Mouse (Mus musculus): ENCODE data around the gene Stat6.

Stat6 gene

DNA sequence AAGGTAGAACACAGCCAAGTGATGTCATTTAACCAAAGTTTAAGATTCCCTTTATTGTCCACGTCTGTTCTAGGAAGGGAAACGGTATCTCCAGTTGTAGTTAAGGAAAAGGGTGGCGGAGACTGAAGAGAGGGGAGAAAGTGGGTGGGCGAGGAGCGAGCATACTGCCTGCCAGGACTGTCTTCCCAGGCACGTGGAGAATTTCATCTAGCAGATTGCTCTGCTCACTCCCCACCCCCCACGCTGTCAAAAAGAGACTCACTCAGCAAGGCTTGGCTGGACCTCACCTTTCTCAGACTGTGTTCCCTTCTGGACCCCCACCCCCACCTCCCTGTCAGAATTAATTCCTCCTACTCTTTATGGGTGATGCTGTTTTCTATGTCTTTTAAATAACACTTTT is 26.4 kb downstream of the Stat6 start:
- no peak for DNase-seq (ENCODE audit: extremely low spot score, low read depth, low spot score)

DNA sequence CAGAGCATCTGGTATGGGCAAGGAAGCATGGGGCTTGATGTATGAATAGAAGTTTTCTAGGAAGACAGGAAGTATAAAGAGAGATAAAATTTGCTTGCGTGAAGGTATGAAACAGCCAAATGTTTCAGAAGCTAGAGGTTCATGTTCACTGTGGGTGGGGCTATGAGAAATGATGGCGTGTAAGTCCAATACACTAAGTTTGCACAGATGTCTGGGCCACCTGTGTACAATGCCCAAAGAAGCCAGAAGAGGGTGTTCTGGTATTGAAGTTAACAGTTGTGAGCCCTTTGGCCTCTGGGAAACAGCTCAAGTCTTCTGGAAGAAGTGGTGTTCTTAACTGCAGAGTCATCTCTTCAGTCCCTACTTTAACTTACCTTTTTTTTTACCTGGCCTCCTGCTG is 27.4 kb downstream of the Stat6 start:
- no peak for DNase-seq (ENCODE audit: extremely low spot score, low read depth, low spot score)

DNA sequence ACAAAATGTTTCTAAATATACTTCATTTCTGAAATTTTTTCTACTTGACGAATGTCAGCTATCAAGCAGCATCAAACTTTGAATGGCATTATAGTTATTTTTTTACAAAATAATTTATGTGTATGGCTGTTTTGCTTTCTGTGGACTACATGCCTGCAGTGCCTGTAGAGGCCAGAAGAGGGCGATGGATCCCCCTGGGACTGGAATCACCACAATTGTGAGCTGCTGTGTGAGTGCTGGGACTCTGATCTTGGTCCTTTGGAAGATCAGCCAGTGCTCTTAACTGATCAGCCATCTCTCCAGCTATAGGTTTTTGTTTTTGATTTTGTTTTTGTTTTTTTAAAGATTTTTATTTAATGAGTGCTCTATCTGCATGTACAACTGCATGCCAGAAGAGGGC is 28.5 kb downstream of the Stat6 start:
- DNase-seq (ENCODE audit: extremely low spot score, low read depth, low spot score), result no peak

DNA sequence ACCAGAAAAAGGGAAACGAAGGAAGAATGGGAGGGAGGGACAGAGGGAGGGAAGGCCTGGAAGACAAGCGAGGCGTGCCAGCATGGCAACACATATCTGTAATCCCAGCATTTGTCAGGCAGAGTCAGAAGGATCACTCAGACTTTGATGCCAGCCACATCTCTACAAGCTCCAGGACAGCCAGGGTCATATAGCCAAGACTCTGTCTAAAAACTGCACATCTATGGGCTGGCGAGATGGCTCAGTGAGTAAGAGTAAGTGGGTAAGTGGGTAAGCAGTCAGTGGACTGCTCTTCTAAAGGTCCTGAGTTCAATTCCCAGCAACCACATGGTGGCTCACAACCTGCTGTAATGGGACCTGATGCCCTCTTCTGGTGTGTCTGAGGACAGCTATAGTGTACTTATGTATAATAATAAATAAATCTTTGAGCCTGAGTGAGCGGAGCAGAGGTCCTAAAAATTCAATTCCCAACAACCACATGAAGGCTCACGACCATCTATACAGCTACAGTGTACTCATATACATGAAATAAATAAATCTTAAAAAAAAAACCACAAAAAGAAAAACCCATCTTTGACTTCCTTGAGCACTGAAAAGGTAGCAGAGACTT is 31.4 kb downstream of the Stat6 start:
- no peak for DNase-seq (ENCODE audit: extremely low spot score, low read depth, low spot score)

DNA sequence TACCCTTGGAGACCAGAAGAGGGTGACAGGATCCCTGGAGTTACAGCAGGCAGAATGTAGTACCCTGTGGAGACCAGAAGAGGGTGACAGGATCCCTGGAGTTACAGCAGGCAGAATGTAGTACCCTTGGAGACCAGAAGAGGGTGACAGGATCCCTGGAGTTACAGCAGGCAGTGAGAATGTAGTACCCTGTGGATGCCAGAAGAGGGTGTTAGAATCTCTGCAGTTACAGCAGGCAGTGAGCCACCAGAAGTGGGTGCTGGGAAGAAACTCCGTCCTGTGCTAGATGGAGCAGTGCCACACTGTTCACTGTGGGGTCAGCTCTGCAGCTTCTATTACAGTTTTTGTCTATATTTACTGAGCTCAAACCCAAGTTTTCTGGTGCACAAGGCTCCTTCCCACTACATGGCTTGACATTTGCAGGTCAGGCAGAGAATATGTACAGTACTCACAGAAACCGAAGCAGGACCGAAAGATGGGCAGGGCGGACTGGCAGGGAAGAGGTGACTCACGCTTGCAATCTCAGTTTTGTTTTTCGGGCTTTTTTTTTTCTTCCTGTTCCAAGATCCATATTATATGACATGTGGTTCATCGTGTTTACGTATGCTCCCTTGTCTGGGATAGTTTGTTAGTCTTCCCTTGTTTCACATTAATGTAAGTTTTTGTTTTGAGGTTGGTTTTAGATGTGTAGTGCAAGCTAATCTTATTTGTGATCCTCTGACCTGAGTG is 32.2 kb downstream of the Stat6 start:
- DNase-seq (ENCODE audit: extremely low spot score, low read depth, low spot score), result no peak

DNA sequence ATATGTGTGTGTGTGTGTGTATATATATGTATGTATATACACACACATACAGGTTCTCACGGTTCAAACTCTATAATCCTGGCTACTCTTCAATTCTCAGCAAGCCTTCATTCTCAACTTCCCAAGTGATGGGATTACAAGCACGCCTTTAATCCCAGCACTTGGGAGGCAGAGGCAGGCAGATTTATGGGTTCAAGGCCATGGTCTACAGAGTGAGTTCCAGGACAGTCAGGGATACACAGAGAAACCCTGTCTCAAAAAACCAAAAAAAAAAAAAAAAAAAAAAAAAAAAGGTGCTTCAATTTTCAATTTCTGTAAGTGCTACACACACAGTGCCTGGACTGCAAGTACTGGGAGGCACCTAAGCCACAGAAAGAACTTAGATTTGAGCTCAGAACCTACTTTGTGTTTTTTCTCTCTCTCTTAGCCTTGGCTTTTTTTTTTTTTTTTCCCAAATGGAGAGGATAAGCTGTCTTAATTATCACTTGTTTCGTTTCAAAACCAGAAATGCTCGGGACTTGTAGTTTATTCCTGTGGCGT is 33.1 kb downstream of the Stat6 start:
- no peak for DNase-seq (ENCODE audit: extremely low spot score, low read depth, low spot score)

DNA sequence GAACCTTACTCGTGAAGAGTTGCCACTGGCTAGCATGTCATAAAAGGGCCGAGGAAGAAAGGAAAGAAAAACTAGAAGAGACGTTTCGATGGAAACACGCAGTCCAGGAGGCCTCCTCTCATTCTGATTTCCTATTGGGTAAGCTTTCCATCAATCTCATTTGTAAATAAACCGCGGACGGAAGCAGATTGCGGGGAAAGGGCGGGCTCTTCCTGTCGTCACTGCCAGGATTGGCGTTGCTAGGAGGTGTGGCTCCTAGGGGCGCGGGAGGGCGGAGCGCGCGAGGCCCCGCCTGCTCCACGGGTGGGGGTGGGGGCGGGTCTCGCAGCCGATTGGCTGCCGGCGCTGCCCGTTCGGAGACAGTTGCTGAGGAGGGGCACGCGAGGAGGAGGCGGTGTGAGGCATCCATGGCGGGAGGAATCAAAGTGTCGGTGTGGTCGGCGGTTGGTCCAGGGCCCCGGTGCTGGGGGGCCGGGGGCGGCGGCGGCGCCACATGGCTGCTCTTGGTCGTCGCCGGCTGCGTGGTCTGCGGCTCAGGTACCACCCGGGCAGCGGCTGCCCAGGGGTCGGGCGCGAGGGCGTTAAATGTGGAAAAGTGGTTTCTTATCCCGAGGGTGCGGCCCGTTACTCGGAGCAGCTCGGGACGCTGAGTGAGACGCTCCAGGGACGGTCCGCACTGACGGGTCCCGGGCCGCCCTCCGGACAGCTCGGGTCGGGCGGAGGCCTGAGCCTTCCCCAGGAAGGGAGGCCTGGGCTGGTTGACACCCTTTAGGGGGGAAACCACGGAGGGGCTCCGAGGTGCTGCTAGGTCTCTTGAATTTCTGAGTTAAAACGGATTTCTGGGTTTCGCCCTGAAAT is 34.1 kb downstream of the Stat6 start:
- peak; percentile 99 for DNase-seq (ENCODE audit: extremely low spot score, low read depth, low spot score)

DNA sequence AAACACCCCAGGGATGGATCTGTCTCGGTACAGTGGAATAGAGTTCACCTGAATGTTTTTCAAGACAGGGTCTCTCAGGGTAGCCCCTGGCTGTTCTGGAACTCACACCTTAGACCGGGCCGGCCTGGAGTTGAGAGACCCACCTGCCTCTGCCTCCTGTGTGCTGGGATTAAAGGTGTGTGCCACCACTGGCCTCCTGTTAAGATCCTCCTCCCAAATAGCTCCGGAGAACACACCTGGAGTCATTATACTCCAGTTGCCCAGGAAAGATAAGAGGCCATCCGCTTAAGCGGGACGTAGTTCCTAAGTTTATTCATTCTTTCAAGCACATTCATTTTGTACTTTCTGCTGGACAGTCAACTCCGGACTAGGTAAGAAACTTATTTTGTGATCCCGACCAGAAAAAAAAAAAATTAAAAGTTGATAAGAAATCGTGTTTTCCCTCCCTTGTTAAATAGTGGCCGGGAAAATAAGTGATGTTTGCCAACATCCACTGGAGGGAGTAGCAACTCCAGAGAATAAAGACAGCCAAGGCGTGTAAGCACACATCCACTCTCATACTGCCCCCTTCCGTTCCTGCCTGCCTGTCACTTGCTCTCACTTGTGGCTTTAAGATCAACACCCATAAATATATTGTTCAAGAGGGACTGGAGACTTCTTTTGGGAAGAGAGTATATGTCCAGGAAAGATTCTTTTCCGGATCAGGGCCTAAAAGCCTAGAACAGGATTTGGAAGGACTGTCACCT is 35.0 kb downstream of the Stat6 start:
- no peak for DNase-seq (ENCODE audit: extremely low spot score, low read depth, low spot score)

DNA sequence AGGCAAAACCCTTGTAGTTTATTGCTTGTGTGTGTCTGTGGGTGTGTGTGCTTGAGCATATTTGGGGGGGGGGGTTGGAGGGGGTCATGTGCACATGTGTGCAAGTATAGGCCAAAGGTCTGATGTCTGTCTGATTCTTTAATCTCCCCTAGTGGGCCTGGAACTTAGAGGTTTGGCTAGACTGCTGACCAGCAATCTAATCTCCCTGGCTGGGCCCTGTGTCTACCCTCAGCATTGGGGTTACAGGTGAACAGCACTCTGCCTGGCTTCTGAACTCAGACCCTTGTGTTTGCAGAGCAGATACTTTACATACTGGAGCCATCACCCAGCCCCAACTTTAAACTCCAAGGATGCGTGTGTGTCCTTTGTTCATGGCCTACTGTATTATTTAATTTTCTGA is 36.4 kb downstream of the Stat6 start:
- no peak for DNase-seq (ENCODE audit: extremely low spot score, low read depth, low spot score)

DNA sequence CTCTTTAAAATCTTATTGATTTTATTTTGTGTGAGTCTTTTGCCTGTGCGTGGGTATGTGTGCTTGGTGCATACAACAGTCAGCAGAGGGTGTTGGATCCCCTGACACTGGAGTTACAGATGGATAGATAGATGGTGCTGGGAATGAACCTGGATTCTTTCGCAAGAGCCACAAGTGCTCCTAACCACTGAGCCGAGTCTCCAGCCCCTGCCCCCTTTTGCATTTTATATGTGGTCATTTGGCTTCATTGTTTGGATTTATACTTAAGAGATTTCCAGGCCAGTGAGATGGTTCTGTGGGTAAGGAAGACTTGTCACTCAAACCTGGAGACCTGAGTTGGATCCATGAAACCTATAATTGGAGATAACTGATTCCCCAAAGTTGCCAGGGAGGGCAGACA is 37.1 kb downstream of the Stat6 start:
- DNase-seq (ENCODE audit: extremely low spot score, low read depth, low spot score), result no peak

DNA sequence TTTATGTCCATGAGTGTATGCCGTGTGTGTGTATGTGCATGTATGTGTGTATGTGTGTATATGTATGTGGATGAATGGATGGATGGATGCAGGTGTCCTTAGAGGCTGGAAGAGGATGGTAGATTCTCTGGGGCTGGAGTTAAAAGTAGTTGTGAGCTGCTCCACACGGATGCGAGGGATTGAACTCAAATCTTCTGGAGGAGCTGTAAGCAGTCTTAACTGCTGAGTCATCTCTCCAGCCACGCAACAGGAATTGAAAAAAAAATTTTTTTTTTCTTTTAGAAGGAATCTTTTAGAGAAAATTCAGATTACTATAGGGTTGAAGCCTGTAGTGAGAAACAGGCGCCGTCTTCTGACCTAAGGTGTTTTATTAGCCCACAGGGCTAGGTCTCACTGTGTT is 40.1 kb downstream of the Stat6 start:
- no peak for DNase-seq (ENCODE audit: extremely low spot score, low read depth, low spot score)

DNA sequence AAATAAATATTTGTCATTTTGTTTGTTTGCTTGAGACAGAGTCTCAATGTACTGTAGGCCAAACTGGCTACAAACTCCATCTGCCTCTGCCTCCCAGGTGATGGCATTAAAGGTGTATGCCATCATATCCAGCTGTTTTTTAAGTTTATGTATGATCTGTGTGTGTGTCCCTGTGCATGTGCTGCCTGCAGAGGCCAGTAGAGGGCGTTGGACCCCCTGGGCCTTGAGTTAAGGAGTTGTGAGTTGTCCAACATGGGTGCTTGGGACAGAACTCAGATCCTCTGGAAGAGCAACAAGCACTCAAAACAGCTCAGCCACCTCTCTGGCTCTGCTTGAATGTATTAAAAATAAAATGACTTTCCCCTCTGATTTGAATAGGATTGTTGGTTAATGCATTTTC is 48.3 kb downstream of the Stat6 start:
- no peak for DNase-seq (ENCODE audit: extremely low spot score, low read depth, low spot score)

DNA sequence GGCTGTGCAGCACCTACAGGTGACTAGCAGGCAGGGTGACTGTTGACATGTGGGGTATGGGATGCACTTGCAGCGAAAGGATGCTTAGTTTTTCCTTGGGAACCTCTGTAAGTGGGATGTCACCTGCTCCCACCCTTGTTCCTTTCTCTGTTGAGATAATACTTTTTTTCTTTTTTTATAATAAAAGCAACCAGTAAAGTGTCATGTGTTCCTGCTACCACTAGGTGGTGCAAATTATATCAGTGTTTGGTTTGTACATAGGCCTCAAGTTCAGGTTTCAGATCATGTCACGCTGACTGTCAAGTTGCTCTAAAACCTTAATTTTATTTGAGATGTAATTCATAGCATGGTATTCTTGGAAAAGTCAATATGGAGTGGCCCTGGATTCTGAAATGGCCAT is 51.9 kb downstream of the Stat6 start:
- DNase-seq (ENCODE audit: extremely low spot score, low read depth, low spot score), result no peak

DNA sequence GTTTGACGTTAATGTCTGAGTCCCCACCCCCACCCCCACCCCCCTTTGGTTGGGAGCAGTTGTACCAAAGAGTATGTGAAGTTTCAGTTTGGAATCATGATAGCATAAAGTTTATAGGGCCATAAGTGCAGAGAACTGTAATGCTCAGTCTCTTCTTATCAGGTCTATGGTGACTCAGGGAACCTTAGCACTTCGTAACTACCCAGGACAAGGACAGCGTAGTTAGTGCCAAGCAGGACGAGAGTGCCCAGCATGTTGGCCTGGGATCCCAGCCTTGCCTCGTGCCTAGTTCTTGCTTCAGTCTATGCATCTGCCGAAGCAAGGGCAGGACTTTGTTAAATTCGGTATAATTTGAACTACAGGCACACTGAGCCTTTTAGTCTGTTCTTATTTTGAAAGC is 53.0 kb downstream of the Stat6 start:
- no peak for DNase-seq (ENCODE audit: extremely low spot score, low read depth, low spot score)

DNA sequence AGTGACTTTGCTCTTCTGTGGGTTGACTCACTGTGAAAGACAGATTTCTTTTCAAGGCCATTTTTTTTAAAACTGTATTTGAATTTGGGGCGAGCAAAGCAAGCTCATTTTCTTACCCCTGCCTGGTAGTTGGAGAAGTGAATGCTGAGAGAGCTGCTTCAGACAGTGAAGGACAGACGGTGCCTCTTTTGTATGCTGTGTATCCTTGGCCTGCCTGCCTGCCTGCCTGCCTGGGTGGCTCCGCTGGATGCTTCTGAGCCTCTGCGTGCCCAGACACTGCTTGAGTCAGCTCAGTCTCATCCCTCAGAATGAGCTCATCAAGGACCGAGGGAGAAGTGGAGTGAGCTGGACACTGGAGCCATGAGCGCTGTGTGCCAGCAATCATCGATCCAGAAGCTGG is 56.2 kb downstream of the Stat6 start:
- DNase-seq (ENCODE audit: extremely low spot score, low read depth, low spot score), result no peak

DNA sequence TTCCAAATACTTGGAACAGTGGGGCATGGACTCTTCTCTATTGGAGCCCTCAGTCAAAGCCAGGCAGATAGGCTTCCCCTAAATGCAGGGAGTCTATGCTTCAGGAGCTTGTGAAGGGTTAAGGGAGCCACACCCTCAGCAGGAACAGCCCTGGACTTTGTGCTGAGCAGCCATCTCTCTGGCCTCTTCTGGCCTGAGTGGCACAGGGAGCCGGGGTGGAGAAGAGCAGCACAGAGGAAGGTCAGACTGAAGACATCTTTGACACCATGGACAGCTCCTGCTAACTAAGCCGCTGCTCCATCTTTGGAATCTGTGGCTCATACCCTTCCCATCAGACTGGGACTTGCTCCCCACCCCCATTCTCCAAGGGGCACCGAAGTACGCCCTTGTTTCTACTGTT is 60.5 kb downstream of the Stat6 start:
- no peak for DNase-seq (ENCODE audit: extremely low spot score, low read depth, low spot score)

DNA sequence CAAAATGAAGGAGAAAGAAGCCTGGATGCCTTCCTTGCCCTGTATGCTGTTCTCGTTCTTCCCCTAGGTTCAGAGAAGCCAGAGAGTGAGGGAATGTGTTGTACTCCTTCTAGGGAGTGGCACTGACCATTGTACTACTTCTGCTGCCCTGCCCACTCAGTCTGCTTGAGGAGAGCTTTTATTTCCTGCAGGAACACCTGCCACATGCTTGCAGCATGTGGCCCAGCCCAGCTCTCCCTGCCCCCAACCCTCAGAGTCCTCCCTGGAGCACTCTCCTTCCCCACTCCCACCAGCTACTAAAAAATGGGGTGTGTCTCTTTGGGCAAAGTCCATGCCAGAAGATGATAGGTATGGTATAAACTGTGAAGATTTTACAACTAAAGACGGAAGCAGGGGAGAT is 61.5 kb downstream of the Stat6 start:
- no peak for DNase-seq (ENCODE audit: extremely low spot score, low read depth, low spot score)

DNA sequence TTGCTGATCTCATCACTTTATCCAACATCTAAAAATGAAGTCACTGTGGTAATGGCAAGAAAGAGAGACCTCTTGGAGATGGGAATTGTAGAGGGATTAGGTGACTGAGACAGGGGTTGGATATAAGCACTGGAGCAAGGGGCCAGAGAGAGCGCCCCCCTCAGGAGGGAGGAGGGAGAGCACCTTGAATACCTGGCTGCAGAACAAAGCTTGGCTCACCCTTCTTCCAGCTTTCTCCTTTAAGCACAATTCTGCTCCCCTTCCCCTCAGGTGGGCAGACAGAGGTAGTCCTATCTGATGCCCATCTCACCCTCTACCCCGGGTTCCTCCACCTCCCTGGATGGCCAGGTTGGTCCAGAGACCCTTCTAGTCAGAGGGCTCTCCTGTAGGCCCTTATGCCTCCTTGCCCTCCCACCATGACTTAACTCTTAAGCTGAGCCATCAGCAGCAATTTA is 62.0 kb downstream of the Stat6 start, which contains the start of gene Myo1a:
Gene Myo1a, plus strand, starts transcription at position 405 of the 455 bp plus-strand sequence.
- DNase-seq (ENCODE audit: extremely low spot score, low read depth, low spot score), result no peak

DNA sequence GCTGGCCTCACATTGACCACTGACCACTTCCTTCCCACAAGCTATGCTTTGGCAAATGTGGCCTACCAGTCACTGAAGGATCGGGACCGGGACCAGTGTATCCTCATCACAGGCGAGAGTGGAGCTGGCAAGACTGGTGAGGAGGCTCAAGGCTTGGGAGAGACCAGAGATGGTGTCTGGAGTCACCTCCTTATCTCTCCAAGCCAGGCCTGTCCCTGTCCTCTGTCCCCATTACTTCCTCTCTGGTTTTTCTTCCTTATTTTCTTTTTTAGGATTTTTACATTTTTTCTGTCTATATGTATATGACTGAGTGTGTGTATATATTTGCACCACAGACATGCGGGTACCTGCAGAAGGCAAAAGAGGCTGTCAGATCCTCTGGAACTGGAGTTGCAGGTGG is 63.0 kb downstream of the Stat6 start:
- DNase-seq (ENCODE audit: extremely low spot score, low read depth, low spot score), result no peak

DNA sequence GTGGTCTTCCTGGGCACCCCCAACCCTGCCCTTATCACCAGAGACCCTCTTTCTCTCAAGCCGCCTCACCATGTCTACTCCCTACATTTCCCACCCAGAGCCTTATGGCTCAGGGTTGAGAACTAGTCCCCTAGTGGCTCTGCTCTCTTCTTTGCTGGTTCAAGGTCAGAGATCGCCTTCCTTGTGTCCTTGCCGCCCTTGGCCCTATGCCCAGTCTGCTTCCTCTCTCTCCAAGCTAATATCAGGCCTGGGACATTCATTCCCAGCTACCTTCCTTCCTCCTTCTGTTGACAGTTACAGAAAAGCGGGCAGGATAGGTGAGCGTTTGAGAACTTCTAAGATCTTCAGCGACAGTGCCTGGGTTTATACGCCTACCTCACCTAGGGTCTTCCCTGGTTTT is 64.9 kb downstream of the Stat6 start:
- DNase-seq (ENCODE audit: extremely low spot score, low read depth, low spot score), result no peak

DNA sequence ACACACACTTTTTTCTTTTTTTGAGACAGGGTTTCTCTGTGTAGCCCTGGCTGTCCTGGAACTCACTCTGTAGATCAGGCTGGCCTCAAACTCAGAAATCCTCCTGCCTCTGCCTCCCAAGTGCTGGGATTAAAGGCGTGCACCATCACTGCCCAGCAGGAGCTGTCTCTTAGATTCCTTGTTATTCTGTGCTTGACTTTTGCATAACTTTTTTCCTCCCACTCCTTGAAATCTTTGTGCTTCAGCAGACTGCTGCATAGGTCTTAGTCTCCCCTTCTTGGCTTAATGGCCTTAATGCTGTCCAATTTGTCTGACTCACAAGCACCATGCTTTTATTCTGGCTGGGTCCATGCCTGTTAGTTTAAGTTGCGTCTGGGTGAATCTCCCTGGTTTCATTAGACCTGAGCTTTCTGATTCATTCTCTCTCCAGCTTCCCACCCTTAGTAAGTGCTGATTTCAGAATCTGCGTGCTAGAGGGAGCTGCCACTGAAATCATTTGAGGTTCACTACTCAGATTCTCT is 66.1 kb downstream of the Stat6 start:
- DNase-seq (ENCODE audit: extremely low spot score, low read depth, low spot score), result no peak

Data from hindlimb bud, embryonic 11.5 days (tissue).